Mouse (Mus musculus) liver, embryonic 16.5 days (tissue): ENCODE results near the gene Cep85l. TPM values are rescaled to one million over a fixed set of nuclear protein-coding genes. Genes with fewer than 3 reads are reported as not detected.

Source experiments
- ATAC-seq: fragments of 200-750 bp; cut with Nextera tagmentation; 2 replicates; pipeline ENCODE4 v1.8.0; 2017; ENCODE audit warnings: low read depth, mild to moderate bottlenecking, moderate number of reproducible peaks, moderate library complexity
- H3K27ac ChIP-seq: fragments of 300-500 bp; sonication (generic); 2 replicates; pipeline ENCODE4 v1.5.1; 2014; ENCODE audit warnings: mild to moderate bottlenecking, low read length
- H3K27me3 ChIP-seq: fragments of 300-500 bp; sonication (generic); 2 replicates; pipeline ENCODE4 v1.6.1; 2014; ENCODE audit warnings: low read depth, low read length, mixed read lengths; ENCODE audit not compliant: control insufficient read depth, insufficient read depth
- H3K36me3 ChIP-seq: fragments of 300-500 bp; sonication (generic); 2 replicates; pipeline ENCODE4 v1.6.1; 2014; ENCODE audit warnings: mild to moderate bottlenecking; ENCODE audit not compliant: control insufficient read depth, insufficient read depth
- H3K4me1 ChIP-seq: fragments of 300-500 bp; sonication (generic); 2 replicates; pipeline ENCODE4 v1.6.1; 2014; ENCODE audit warnings: low read depth, low read length, mixed read lengths; ENCODE audit not compliant: control insufficient read depth
- H3K4me2 ChIP-seq: fragments of 300-500 bp; sonication (generic); 2 replicates; pipeline ENCODE4 v1.6.1; 2014; ENCODE audit warnings: low read depth, low read length, mixed read lengths
- H3K4me3 ChIP-seq: fragments of 300-500 bp; sonication (generic); 2 replicates; pipeline ENCODE4 v1.5.1; 2014; ENCODE audit warnings: low read depth, mild to moderate bottlenecking, low read length
- H3K9ac ChIP-seq: fragments of 300-500 bp; sonication (generic); 2 replicates; pipeline ENCODE4 v1.6.1; 2014; ENCODE audit warnings: low read depth, low read length
- H3K9me3 ChIP-seq: fragments of 300-500 bp; sonication (generic); replicated peaks from 2 replicates; pipeline ENCODE4 v1.6.1; 2016; ENCODE audit warnings: low read length; ENCODE audit not compliant: control insufficient read depth
- WGBS: fragments of 180-500 bp; shearing (Covaris S2); extraction: QIAGEN DNeasy Blood & Tissue Kit; methylation state at CpG from one replicate; pipeline ENCODE4 v1.1.7; 2014; ENCODE audit not compliant: insufficient replicate concordance; 5-methylcytosine and 5-hydroxymethylcytosine counted together
- polyA plus RNA-seq: library from polyadenylated mRNA; unstranded; fragments of >200 nt; fragmentation: Nextera tagmentation; extraction: Ambion mirVana; gene quantifications from 2 replicates; pipeline ENCODE4 v1.2.1, GENCODE M21; 2015

Cep85l gene
- polyA plus RNA-seq, 1 experiment from 2014 or later = 1.9 TPM

DNA sequence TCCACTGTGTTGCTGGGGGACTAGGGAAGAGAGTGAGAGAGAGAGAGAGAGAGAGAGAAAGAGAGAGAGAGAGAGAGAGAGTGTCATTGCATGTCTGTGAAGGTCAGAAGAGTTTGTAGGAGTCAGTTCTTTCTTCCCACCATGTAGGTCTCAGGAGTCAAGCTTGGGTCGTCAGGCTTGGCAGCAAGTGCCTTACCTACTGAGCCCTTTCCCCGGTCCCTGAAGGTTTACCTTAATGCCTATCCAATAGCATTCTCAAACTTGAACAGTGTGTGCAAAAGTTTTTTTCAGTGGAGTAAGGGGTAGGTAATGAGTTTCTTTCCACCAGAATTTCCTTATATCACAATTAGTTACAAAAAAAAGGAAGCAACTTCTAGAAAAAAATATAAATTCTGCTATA lies 40.7 kb downstream of the Cep85l start:
- H3K36me3 ChIP-seq = no peaks in the 10 kb centered on the region
- no peak overlapping the region for H3K27ac ChIP-seq
- no peak overlapping the region for H3K4me2 ChIP-seq
- H3K4me3 ChIP-seq = no peak overlapping the region
- WGBS = 68% methylated on average over 2 of the region's 2 CpGs
- no peaks in the 10 kb centered on the region for H3K27me3 ChIP-seq
- H3K9ac ChIP-seq = no peak overlapping the region
- H3K9me3 ChIP-seq = no peaks in the 10 kb centered on the region
- no peak for ATAC-seq
- peaks cover 8% of the 10 kb centered on the region for H3K4me1 ChIP-seq

DNA sequence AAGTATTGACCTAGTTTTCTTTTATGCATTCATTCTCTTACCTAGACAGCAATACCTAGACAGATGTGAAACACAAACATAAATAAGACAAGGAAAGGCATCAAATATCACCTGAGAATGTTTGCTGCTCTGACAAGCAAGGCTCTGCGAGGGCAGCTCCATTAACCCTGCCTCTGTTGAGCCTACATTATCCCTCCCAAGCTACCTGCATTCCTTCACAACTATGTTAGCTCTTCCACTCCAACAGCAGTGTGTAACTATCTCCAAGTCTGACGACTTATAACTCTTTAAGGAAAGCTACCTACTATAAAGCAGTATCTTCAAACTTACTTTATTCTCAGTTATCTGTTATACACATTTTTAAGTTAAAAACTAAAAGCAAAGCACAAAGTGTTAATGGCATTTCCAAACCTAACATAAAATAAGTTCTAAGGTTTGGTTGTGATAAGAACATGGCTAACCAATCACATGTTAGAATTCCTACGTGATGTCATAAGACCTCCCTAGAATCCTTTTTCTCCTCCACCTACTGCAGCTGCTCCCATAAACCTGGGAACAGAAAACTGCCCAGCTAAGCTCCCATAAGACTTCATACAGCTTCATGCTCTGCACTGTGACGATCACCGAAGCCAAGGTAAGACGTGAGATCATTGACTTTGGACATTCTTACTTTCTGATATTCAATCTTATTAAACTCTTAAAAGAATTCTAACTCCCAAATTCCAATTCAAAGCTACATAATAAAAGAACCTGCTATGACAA lies 42.4 kb downstream of the Cep85l start, which contains the start of gene Pln:
Gene Pln, plus strand, starts transcription at position 506 of the 762 bp plus-strand sequence.
- Histone ChIP-seq H3K4me2 (no peak within 1 kb of the TSS), H3K4me1 (peaks cover 14% of the 10 kb centered on the region), H3K9me3 (no peaks in the 10 kb centered on the region), H3K36me3 (no peaks in the 10 kb centered on the region), H3K4me3 (no peak within 1 kb of the TSS), H3K27ac (0 out of 2 replicates have a peak within 1 kb of the TSS, but pooled peaks have one; percentile 5), H3K27me3 (no peaks in the 10 kb centered on the region), H3K9ac (no peak within 1 kb of the TSS)
- no peak for ATAC-seq
- 74% methylated on average over 6 of the region's 6 CpGs for WGBS

DNA sequence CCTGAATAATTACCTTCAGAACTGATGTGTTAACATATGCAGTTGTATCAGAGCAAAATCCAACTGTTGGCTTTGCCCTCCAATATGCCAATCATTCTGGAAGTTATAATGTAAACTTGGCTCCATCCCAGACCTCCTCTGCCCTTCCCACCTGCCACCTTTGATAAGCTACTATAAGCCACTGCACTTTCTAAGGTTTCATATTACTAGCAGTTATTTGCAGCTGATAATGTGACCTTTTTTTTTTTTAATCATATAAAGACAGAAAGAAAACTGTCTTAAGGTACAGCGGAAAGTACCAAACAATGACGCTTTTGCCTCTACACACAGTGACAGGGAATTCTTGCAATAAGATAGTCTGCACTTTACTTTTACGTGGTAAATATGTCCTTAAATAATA lies 43.8 kb downstream of the Cep85l start:
- Histone ChIP-seq H3K4me2 (no peak overlapping the region), H3K4me1 (peaks cover 14% of the 10 kb centered on the region), H3K27ac (no peak overlapping the region), H3K9me3 (no peaks in the 10 kb centered on the region), H3K4me3 (no peak overlapping the region), H3K27me3 (no peaks in the 10 kb centered on the region), H3K9ac (no peak overlapping the region), H3K36me3 (no peaks in the 10 kb centered on the region)
- ATAC-seq = peak; percentile 72
- 33% methylated on average over 3 of the region's 3 CpGs for WGBS

DNA sequence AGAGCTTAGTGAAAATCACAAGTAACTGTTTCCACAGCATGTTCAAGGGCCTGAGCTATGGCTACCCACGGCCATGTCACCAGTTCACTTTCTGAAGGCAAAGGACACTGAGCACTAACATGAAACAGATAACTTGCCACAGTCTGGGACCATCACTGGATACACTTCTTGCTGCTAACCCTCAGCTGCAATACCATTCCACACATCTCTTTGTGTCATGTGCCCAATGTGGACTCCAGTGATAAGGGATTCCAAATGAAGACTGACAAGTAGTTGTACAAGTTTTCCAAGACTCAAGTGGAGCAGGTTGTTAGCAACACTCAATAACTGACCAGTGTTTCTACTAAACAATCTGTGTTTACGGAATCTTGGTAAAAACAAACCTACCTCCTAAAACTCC lies 44.5 kb downstream of the Cep85l start:
- H3K36me3 ChIP-seq = no peaks in the 10 kb centered on the region
- ATAC-seq = peak; percentile 79
- H3K27ac ChIP-seq = peak overlapping the region; percentile 34
- H3K4me1 ChIP-seq = peaks cover 14% of the 10 kb centered on the region
- no peaks in the 10 kb centered on the region for H3K9me3 ChIP-seq
- no peak overlapping the region for H3K4me3 ChIP-seq
- H3K27me3 ChIP-seq = no peaks in the 10 kb centered on the region
- H3K4me2 ChIP-seq = 0 out of 2 replicates have a peak overlapping the region, but pooled peaks have one; percentile 17
- 41% methylated on average over 2 of the region's 2 CpGs for WGBS
- no peak overlapping the region for H3K9ac ChIP-seq

DNA sequence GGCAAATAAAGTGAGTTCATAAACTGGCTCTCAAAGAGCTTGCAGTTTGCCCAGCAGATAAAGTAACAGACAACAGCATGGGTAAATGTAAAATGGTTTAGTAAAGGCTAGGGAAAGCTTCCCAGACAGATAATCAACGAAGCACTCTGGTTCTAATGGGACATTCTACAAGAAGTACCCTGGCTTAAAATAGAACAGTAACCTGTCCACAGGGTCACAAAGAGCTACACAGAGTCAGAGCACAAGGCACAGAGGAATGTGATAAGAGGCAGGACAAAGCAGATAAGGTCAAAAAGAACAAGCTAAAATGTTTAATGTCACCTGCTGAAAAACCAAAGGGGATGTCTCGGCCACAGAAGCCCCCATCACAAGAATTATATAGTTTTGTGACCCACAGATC lies 47.0 kb downstream of the Cep85l start:
- Histone ChIP-seq H3K9ac (no peak overlapping the region), H3K27me3 (no peaks in the 10 kb centered on the region), H3K4me1 (peaks cover 14% of the 10 kb centered on the region), H3K27ac (no peak overlapping the region), H3K9me3 (no peaks in the 10 kb centered on the region), H3K4me3 (no peak overlapping the region), H3K4me2 (no peak overlapping the region), H3K36me3 (no peaks in the 10 kb centered on the region)
- 27% methylated on average over 2 of the region's 2 CpGs for WGBS
- ATAC-seq = no peak

DNA sequence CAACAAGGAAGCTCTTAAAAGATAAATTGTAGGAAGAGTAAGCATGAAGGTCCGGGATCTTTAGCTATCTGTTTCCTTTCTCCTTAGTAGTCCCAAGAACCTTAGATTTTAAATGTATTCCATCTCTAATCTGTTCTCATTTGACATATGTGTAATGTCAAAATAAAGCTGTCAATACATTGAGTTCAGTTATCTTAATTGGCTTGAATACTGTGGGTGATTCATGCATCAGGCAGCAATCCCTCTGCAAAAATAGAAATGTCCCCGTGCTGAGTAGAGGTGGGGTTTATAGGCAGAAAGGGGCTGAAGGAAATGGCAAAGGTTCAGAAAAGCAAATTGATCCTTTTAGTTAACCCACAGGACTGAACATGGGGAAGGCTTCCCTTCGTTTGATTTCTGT lies 50.5 kb downstream of the Cep85l start:
- Histone ChIP-seq H3K4me2 (no peak overlapping the region), H3K27ac (no peak overlapping the region), H3K36me3 (no peaks in the 10 kb centered on the region), H3K4me3 (no peak overlapping the region), H3K27me3 (no peaks in the 10 kb centered on the region), H3K9me3 (no peaks in the 10 kb centered on the region), H3K9ac (no peak overlapping the region), H3K4me1 (peaks cover 8% of the 10 kb centered on the region)
- no peak for ATAC-seq
- WGBS = 61% methylated on average over 3 of the region's 3 CpGs

DNA sequence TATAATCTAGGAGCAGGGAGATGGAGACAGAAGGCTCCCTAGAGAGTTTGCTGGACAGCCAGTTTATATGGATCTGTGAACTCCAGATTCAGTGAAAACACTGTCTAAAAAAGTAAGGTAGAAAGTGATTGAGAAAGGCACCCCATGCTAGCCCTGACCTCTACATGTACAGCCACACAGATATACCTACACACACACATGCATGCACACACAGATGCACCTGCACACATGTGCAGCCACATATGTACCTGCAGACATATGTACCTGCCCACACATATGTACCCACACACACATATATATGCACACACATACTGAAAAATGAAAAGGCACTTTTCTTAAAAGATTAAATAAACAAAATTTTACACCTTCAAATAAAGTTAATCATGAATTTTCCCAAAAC lies 53.4 kb downstream of the Cep85l start:
- no peaks in the 10 kb centered on the region for H3K27me3 ChIP-seq
- peaks cover 3% of the 10 kb centered on the region; the same call in 1 of the 2 replicates for H3K4me1 ChIP-seq
- no peak for ATAC-seq
- H3K4me2 ChIP-seq = no peak overlapping the region
- no peak overlapping the region for H3K9ac ChIP-seq
- no peak overlapping the region for H3K27ac ChIP-seq
- no peak overlapping the region for H3K4me3 ChIP-seq
- no peaks in the 10 kb centered on the region for H3K36me3 ChIP-seq
- no peaks in the 10 kb centered on the region for H3K9me3 ChIP-seq

DNA sequence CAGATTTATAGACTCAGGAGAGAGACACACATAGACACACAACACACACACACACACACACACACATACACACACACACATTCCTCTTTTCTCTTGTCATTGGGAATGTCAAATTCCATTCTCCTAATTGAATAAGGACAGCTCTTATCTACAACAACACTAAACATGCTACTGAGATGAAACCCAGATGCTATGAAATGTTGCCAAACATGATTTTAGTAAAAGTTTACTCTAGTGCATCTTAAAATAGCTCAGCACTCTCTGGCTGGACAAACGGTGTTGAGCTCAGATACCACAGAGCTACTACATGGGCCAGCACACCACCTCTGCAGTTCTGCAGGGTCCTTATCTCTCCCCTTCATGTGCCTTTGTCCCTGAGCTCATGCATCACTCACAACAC lies 55.1 kb downstream of the Cep85l start:
- Histone ChIP-seq H3K27ac (no peak overlapping the region), H3K9ac (no peak overlapping the region), H3K9me3 (no peaks in the 10 kb centered on the region), H3K27me3 (no peaks in the 10 kb centered on the region), H3K4me1 (peaks cover 3% of the 10 kb centered on the region; the same call in 1 of the 2 replicates), H3K4me3 (no peak overlapping the region), H3K4me2 (no peak overlapping the region), H3K36me3 (no peaks in the 10 kb centered on the region)
- ATAC-seq = peak; percentile 77
- WGBS = 3% methylated on average over 1 of the region's 1 CpGs

DNA sequence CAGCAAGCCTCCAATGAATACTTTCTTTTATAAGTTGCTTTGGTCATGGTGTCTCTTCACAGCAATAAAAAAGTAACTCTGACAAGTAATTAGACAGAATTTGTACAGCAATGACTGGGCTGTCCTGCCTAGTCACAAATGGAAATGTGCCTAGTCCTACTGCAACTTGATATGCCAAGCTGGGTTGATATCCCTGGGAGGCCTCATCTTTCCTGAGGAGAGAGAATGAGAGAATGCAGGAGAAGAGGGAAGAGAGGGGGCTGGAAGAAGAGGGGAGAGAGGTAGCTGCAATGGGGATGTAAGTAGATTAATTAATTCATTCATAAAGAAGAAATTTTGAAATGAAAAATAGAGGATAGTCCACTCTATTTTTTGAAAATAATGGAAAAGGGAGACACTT lies 56.4 kb downstream of the Cep85l start:
- Histone ChIP-seq H3K9me3 (no peaks in the 10 kb centered on the region), H3K4me2 (no peak overlapping the region), H3K27ac (no peak overlapping the region), H3K4me3 (no peak overlapping the region), H3K9ac (no peak overlapping the region), H3K27me3 (no peaks in the 10 kb centered on the region), H3K36me3 (no peaks in the 10 kb centered on the region), H3K4me1 (peaks cover 3% of the 10 kb centered on the region; the same call in 1 of the 2 replicates)
- ATAC-seq = no peak
